In genomic region chr9:107297059-107297458, GRCm38 (mm10) we compare ENCODE assay signal across 7 mouse cellular contexts. TPM values are rescaled to one million over a fixed set of nuclear protein-coding genes. Genes with fewer than 3 reads are reported as not detected.
DNase-seq lines count a peak whose midpoint lies in the region; ATAC-seq and TF ChIP-seq lines count a peak whose summit lies in the region.

No protein-coding gene starts in this region.

- intact Hi-C loops in left cerebral cortex, postnatal 25 days (cut with DNase I) = no loop called here

- H3K4me2 ChIP-seq in hindbrain, embryonic 15.5 days = peak overlapping the region; percentile 89
- peak overlapping the region; percentile 91 for H3K4me2 ChIP-seq in lung, embryonic 16.5 days (ENCODE audit: low read depth, low read length)

- no peak for DNase-seq in thymus, adult 2 months
- DNase-seq in thymus, postnatal 0 days (ENCODE audit: low spot score) = no peak
- no peak for DNase-seq in ovary, postnatal 36 days (ENCODE audit: low spot score)
- DNase-seq in left cerebral cortex, postnatal 25 days (ENCODE audit: low spot score in 2 of 2) = no peak
- no peak for DNase-seq in spleen, adult 18-20 months

- peaks cover 13% of the 10 kb centered on the region for H3K4me1 ChIP-seq in thymus, adult 2 months (replicated peaks; ENCODE audit: control insufficient read depth, insufficient read depth, low read length)
- peaks cover 27% of the 10 kb centered on the region for H3K4me1 ChIP-seq in hindbrain, embryonic 15.5 days (replicated peaks)
- peaks cover 16% of the 10 kb centered on the region for H3K4me1 ChIP-seq in lung, embryonic 16.5 days (replicated peaks; ENCODE audit: control insufficient read depth, insufficient read depth, low read length)

- TF ChIP-seq CTCF in thymus, adult 2 months (IDR thresholded peaks at IDR 0.05; ENCODE audit: borderline replicate concordance, control insufficient read depth, extremely low read depth, insufficient read depth, low read length, poor library complexity) = no peak

- H3K36me3 ChIP-seq in thymus, adult 2 months (ENCODE audit: control insufficient read depth, insufficient read depth, low read length) = no peaks in the 10 kb centered on the region
- H3K36me3 ChIP-seq in hindbrain, embryonic 15.5 days = peaks cover 3% of the 10 kb centered on the region; the same call in 1 of the 2 replicates
- H3K36me3 ChIP-seq in lung, embryonic 16.5 days (ENCODE audit: control insufficient read depth, insufficient read depth, low read length) = peaks cover 14% of the 10 kb centered on the region

- ATAC-seq in hindbrain, embryonic 15.5 days (ENCODE audit: low FRiP score, low read depth) = peak; percentile 27; the same call in 1 of the 2 replicates
- ATAC-seq in lung, embryonic 16.5 days (ENCODE audit: low read depth) = peak; percentile 32

- H3K27me3 ChIP-seq in thymus, adult 2 months (ENCODE audit: control insufficient read depth, insufficient read depth, low read length) = no peaks in the 10 kb centered on the region; the same call in 1 of the 2 replicates
- peaks cover 8% of the 10 kb centered on the region for H3K27me3 ChIP-seq in hindbrain, embryonic 15.5 days
- no peaks in the 10 kb centered on the region for H3K27me3 ChIP-seq in lung, embryonic 16.5 days (ENCODE audit: control insufficient read depth, insufficient read depth, low read depth, low read length)

- 2% methylated on average over 16 of the region's 16 CpGs for WGBS in thymus, adult 2 months
- whole genome bisulfite sequencing in hindbrain, embryonic 15.5 days = 11% methylated on average over 16 of the region's 16 CpGs
- 2% methylated on average over 16 of the region's 16 CpGs for WGBS in lung, embryonic 16.5 days

- TF ChIP-seq POLR2A in thymus, adult 2 months (IDR thresholded peaks at IDR 0.05; ENCODE audit: control insufficient read depth, extremely low read depth, insufficient read depth, low read length, poor library complexity) = no peak

- H3K27ac ChIP-seq in thymus, adult 2 months (ENCODE audit: control insufficient read depth, insufficient read depth, low read length) = peak overlapping the region; percentile 13; the same call in 1 of the 2 replicates
- 0 out of 2 replicates have a peak overlapping the region, but pooled peaks have one; percentile 62 for H3K27ac ChIP-seq in hindbrain, embryonic 15.5 days (replicated peaks)
- H3K27ac ChIP-seq in lung, embryonic 16.5 days (ENCODE audit: low read length) = peak overlapping the region; percentile 92

- peak overlapping the region; percentile 84 for H3K4me3 ChIP-seq in thymus, adult 2 months (ENCODE audit: control insufficient read depth, insufficient read depth, low read length)
- peak overlapping the region; percentile 84 for H3K4me3 ChIP-seq in hindbrain, embryonic 15.5 days
- peak overlapping the region; percentile 80 for H3K4me3 ChIP-seq in lung, embryonic 16.5 days (ENCODE audit: low read length)

- H3K9ac ChIP-seq in hindbrain, embryonic 15.5 days = peak overlapping the region; percentile 84
- H3K9ac ChIP-seq in lung, embryonic 16.5 days (ENCODE audit: low read length) = peak overlapping the region; percentile 91

- H3K9me3 ChIP-seq in hindbrain, embryonic 15.5 days = no peaks in the 10 kb centered on the region
- H3K9me3 ChIP-seq in lung, embryonic 16.5 days (ENCODE audit: control insufficient read depth, low read length) = no peaks in the 10 kb centered on the region

RNA-seq across cellular contexts. Expression of gene Cish, which starts 1.2 kb away (rescaled TPM):
- 34.5 and 39.6 TPM in 2 replicates for polyA plus RNA-seq in thymus, adult 2 months (2012; rRNA removed)
- polyA plus RNA-seq in thymus, postnatal 0 days (2015; fragmentation: Nextera tagmentation; extraction: Ambion mirVana) = 12.9 and 20.3 TPM in 2 replicates
- 10.9 and 13.7 TPM in 2 replicates for polyA plus RNA-seq in hindbrain, embryonic 15.5 days (2015; fragmentation: Nextera tagmentation; extraction: Ambion mirVana)
- polyA plus RNA-seq in lung, embryonic 16.5 days (2015; fragmentation: Nextera tagmentation; extraction: Ambion mirVana) = 19.3 and 20.5 TPM in 2 replicates
- total RNA-seq in left cerebral cortex, postnatal 25 days (2021) = 1 to 10 TPM; 5.8 to 9.4 TPM

RNA-seq across cellular contexts. Expression of gene Mapkapk3, which starts 7.4 kb away (rescaled TPM):
- 30.5 and 43.6 TPM in 2 replicates for polyA plus RNA-seq in thymus, adult 2 months (2012; rRNA removed)
- polyA plus RNA-seq in thymus, postnatal 0 days (2015; fragmentation: Nextera tagmentation; extraction: Ambion mirVana) = 21.9 and 22.5 TPM in 2 replicates
- polyA plus RNA-seq in hindbrain, embryonic 15.5 days (2015; fragmentation: Nextera tagmentation; extraction: Ambion mirVana) = 2.7 and 3.0 TPM in 2 replicates
- 17.8 and 20.6 TPM in 2 replicates for polyA plus RNA-seq in lung, embryonic 16.5 days (2015; fragmentation: Nextera tagmentation; extraction: Ambion mirVana)
- total RNA-seq in left cerebral cortex, postnatal 25 days (2021) = 1 to 10 TPM; 2.2 to 4.5 TPM

RNA-seq across cellular contexts. Expression of gene Hemk1, which starts 41.1 kb away (rescaled TPM):
- 23.6 and 25.5 TPM in 2 replicates for polyA plus RNA-seq in thymus, adult 2 months (2012; rRNA removed)
- polyA plus RNA-seq in thymus, postnatal 0 days (2015; fragmentation: Nextera tagmentation; extraction: Ambion mirVana) = 5.7 and 6.2 TPM in 2 replicates
- 15.2 and 17.2 TPM in 2 replicates for polyA plus RNA-seq in hindbrain, embryonic 15.5 days (2015; fragmentation: Nextera tagmentation; extraction: Ambion mirVana)
- 11.5 and 12.4 TPM in 2 replicates for polyA plus RNA-seq in lung, embryonic 16.5 days (2015; fragmentation: Nextera tagmentation; extraction: Ambion mirVana)
- total RNA-seq in left cerebral cortex, postnatal 25 days (2021) = 10 to 100 TPM; 17.2 to 18.2 TPM

RNA-seq across cellular contexts. Expression of gene 6430571L13Rik, which starts 43.3 kb away (rescaled TPM):
- 0.91 and 1.2 TPM in 2 replicates for polyA plus RNA-seq in thymus, adult 2 months (2012; rRNA removed)
- polyA plus RNA-seq in thymus, postnatal 0 days (2015; fragmentation: Nextera tagmentation; extraction: Ambion mirVana) = 0.42 and 0.51 TPM in 2 replicates
- 9.1 and 9.4 TPM in 2 replicates for polyA plus RNA-seq in hindbrain, embryonic 15.5 days (2015; fragmentation: Nextera tagmentation; extraction: Ambion mirVana)
- 0.83 and 0.85 TPM in 2 replicates for polyA plus RNA-seq in lung, embryonic 16.5 days (2015; fragmentation: Nextera tagmentation; extraction: Ambion mirVana)
- total RNA-seq in left cerebral cortex, postnatal 25 days (2021) = 1 to 10 TPM; 3.7 to 4.0 TPM

Comparison
In these comparisons a context has a peak if more than half of its experiments do, and no peak if none do; other contexts are left out.
1. H3K27ac ChIP-seq: peak in every context shown above with its lines; median percentile 92 in lung, embryonic 16.5 days; 62 in hindbrain, embryonic 15.5 days; 13 in thymus, adult 2 months.